In genomic region chr3:120779091-120779490, GRCm38 (mm10) we compare ENCODE assay signal across 28 mouse cellular contexts.
DNase-seq lines count a peak whose midpoint lies in the region; ATAC-seq and TF ChIP-seq lines count a peak whose summit lies in the region.
"Had no signal": no experiment of that assay in that cellular context is flagged by ENCODE, and none has a peak within 500 bp of the region (broad histone marks: within the 10 kb centered on the region; RNA-seq: fewer than 3 reads in every experiment).

No protein-coding gene starts in this region.

- H3K4me2 ChIP-seq in kidney, postnatal 0 days (ENCODE audit: low read length): no peak overlapping the region
- no peak overlapping the region for H3K4me2 ChIP-seq in lung, embryonic 14.5 days
- H3K4me2 ChIP-seq: forebrain, embryonic 13.5 days; hindbrain, embryonic 13.5 days; midbrain, embryonic 13.5 days had no signal

- 0 out of 2 replicates have a peak, but pooled peaks have one; percentile 3 for TF ChIP-seq CTCF in kidney, postnatal 0 days (IDR thresholded peaks at IDR 0.05; ENCODE audit: low read depth)
- TF ChIP-seq CTCF in lung, embryonic 14.5 days (IDR thresholded peaks at IDR 0.05; ENCODE audit: low read depth): no peak
- TF ChIP-seq CTCF in brain, embryonic 14.5 days (IDR thresholded peaks at IDR 0.05; ENCODE audit: borderline replicate concordance, extremely low read depth, insufficient read depth, insufficient read length): peak; percentile 1; the same call in 1 of the 2 replicates

- intact Hi-C loops in gastrocnemius, postnatal 36 days (cut with DNase I): no loop called here

- no peaks in the 10 kb centered on the region for H3K27me3 ChIP-seq in kidney, postnatal 0 days (ENCODE audit: insufficient read depth, low read length)
- H3K27me3 ChIP-seq in lung, embryonic 14.5 days (ENCODE audit: insufficient read depth, low read length): no peaks in the 10 kb centered on the region
- H3K27me3 ChIP-seq: forebrain, embryonic 13.5 days; hindbrain, embryonic 13.5 days; megakaryocyte, embryonic 14.5 days; midbrain, embryonic 13.5 days had no signal

- TF ChIP-seq POLR2A in brain, embryonic 14.5 days (IDR thresholded peaks at IDR 0.05; ENCODE audit: borderline replicate concordance, extremely low read depth, insufficient read depth, insufficient read length, poor library complexity, severe bottlenecking): no peak

- no peak overlapping the region for H3K4me3 ChIP-seq in kidney, postnatal 0 days (replicated peaks; ENCODE audit: low read depth, low read length)
- H3K4me3 ChIP-seq in lung, embryonic 14.5 days (ENCODE audit: low read depth, low read length): no peak overlapping the region
- H3K4me3 ChIP-seq: forebrain, embryonic 13.5 days; gastrocnemius, adult 2 months; heart, adult 2 months; hindbrain, embryonic 13.5 days; megakaryocyte, embryonic 14.5 days; midbrain, embryonic 13.5 days had no signal

- no peaks in the 10 kb centered on the region for H3K9me3 ChIP-seq in kidney, postnatal 0 days (replicated peaks; ENCODE audit: low read length)
- H3K9me3 ChIP-seq in lung, embryonic 14.5 days (ENCODE audit: low read depth, low read length): no peaks in the 10 kb centered on the region
- H3K9me3 ChIP-seq: forebrain, embryonic 13.5 days; hindbrain, embryonic 13.5 days; midbrain, embryonic 13.5 days had no signal

- peak; percentile 2 for DNase-seq in gastrocnemius, adult 18-20 months (ENCODE audit: low spot score)
- no peak for DNase-seq in gastrocnemius, postnatal 36 days
- peak; percentile 4 for DNase-seq in kidney, postnatal 0 days (ENCODE audit: low spot score)
- no peak for DNase-seq in kidney, adult 8-10 months
- peak; percentile 9 for DNase-seq in lung, embryonic 14.5 days
- DNase-seq in lung, postnatal 25 days (ENCODE audit: low spot score): no peak
- DNase-seq in brain, embryonic 14.5 days (ENCODE audit: low read depth): no peak
- DNase-seq in adrenal gland, adult 8-10 months: no peak
- DNase-seq: adrenal gland, adult 2 months; B cell, adult 2 months; cerebellum, adult 11 months; cerebellum, adult 9-11 months; gastrocnemius, adult 2 months; heart, adult 2 months; kidney, postnatal 36 days; layer of hippocampus, postnatal 36 days; liver; lung, adult 2 months; lung, postnatal 4 days; right cerebral cortex, postnatal 14 days; thymus, postnatal 14 days had no signal

- H3K4me1 ChIP-seq in kidney, postnatal 0 days (replicated peaks; ENCODE audit: insufficient read depth, low read length): no peaks in the 10 kb centered on the region
- H3K4me1 ChIP-seq in lung, embryonic 14.5 days (ENCODE audit: insufficient read depth): no peaks in the 10 kb centered on the region
- H3K4me1 ChIP-seq: forebrain, embryonic 13.5 days; hindbrain, embryonic 13.5 days; megakaryocyte, embryonic 14.5 days had no signal

- ATAC-seq in kidney, postnatal 0 days (replicated peaks; ENCODE audit: low FRiP score, low read depth): no peak
- no peak for ATAC-seq in lung, embryonic 14.5 days (ENCODE audit: insufficient read depth)
- ATAC-seq: activated CD4-positive, CD25-positive, alpha-beta regulatory T cell, adult 4 months; forebrain, embryonic 13.5 days; intestine, postnatal 0 days; midbrain, embryonic 13.5 days had no signal

- H3K9ac ChIP-seq in kidney, postnatal 0 days (ENCODE audit: low read depth, low read length): no peak overlapping the region
- no peak overlapping the region for H3K9ac ChIP-seq in lung, embryonic 14.5 days
- H3K9ac ChIP-seq: forebrain, embryonic 13.5 days; hindbrain, embryonic 13.5 days; liver, embryonic 14.5 days; midbrain, embryonic 13.5 days had no signal

- H3K27ac ChIP-seq in kidney, postnatal 0 days: no peak overlapping the region
- H3K27ac ChIP-seq in lung, embryonic 14.5 days (ENCODE audit: low read depth): no peak overlapping the region
- H3K27ac ChIP-seq: forebrain, embryonic 13.5 days; gastrocnemius, adult 2 months; heart, adult 2 months; hindbrain, embryonic 13.5 days; liver, embryonic 14.5 days; midbrain, embryonic 13.5 days had no signal

- H3K36me3 ChIP-seq in kidney, postnatal 0 days (ENCODE audit: insufficient read depth, low read length): no peaks in the 10 kb centered on the region
- H3K36me3 ChIP-seq in lung, embryonic 14.5 days (ENCODE audit: insufficient read depth): no peaks in the 10 kb centered on the region
- H3K36me3 ChIP-seq: hindbrain, embryonic 13.5 days; midbrain, embryonic 13.5 days had no signal

Comparison
In these comparisons a context has a peak if more than half of its experiments do, and no peak if none do; other contexts are left out.
1. DNase-seq: peak in gastrocnemius, adult 18-20 months (single experiment), kidney, postnatal 0 days (single experiment) and lung, embryonic 14.5 days (single experiment); none in gastrocnemius, postnatal 36 days (0 of 2), kidney, adult 8-10 months (0 of 2), lung, postnatal 25 days (single experiment), brain, embryonic 14.5 days (single experiment) and adrenal gland, adult 8-10 months (single experiment).